Mouse (Mus musculus) limb, embryonic 14.5 days (tissue): ENCODE measurements around the gene Lekr1. TPM values are rescaled to one million over a fixed set of nuclear protein-coding genes. Genes with fewer than 3 reads are reported as not detected.

Experiments used
- ATAC-seq: fragments of 200-750 bp; cut with Nextera tagmentation; 2 replicates; pipeline ENCODE4 v1.8.0; 2017; ENCODE audit warnings: low read depth, moderate number of reproducible peaks, moderate TSS enrichment; ENCODE audit not compliant: low FRiP score
- DNase-seq: peaks from one replicate; pipeline ENCODE4 v3.0.0-alpha.2; 2015; ENCODE audit warnings: low spot score
- H3K27ac ChIP-seq: fragments of 300-500 bp; sonication (generic); replicated peaks from 2 replicates; pipeline ENCODE4 v1.5.1; 2014; ENCODE audit warnings: low read depth, mild to moderate bottlenecking, low read length, moderate library complexity, mixed read lengths
- H3K27me3 ChIP-seq: fragments of 300-500 bp; sonication (generic); 2 replicates; pipeline ENCODE4 v1.6.1; 2014; ENCODE audit warnings: low read length, mixed read lengths; ENCODE audit not compliant: control insufficient read depth, insufficient read depth
- H3K36me3 ChIP-seq: fragments of 300-500 bp; sonication (generic); 2 replicates; pipeline ENCODE4 v1.6.1; 2014; ENCODE audit warnings: mild to moderate bottlenecking, low read length, moderate library complexity, mixed read lengths; ENCODE audit not compliant: control insufficient read depth, insufficient read depth
- H3K4me1 ChIP-seq: fragments of 300-500 bp; sonication (generic); 2 replicates; pipeline ENCODE4 v1.6.1; 2014; ENCODE audit warnings: antibody characterized with exemption, low read length, mixed read lengths; ENCODE audit not compliant: control insufficient read depth, insufficient read depth
- H3K4me2 ChIP-seq: fragments of 300-500 bp; sonication (generic); replicated peaks from 2 replicates; pipeline ENCODE4 v1.6.1; 2014; ENCODE audit warnings: low read depth, mild to moderate bottlenecking, low read length, moderate library complexity; ENCODE audit not compliant: severe bottlenecking
- H3K4me3 ChIP-seq: fragments of 300-500 bp; sonication (generic); replicated peaks from 2 replicates; pipeline ENCODE4 v1.5.1; 2014; ENCODE audit warnings: low read length
- H3K9ac ChIP-seq: fragments of 300-500 bp; sonication (generic); 2 replicates; pipeline ENCODE4 v1.6.1; 2014; ENCODE audit warnings: mild to moderate bottlenecking, low read depth, low read length, moderate library complexity; ENCODE audit not compliant: severe bottlenecking
- H3K9me3 ChIP-seq: fragments of 300-500 bp; sonication (generic); 2 replicates; pipeline ENCODE4 v1.6.1; 2016; ENCODE audit warnings: low read length; ENCODE audit not compliant: control insufficient read depth
- POLR2A ChIP-seq: fragments of 200-500 bp; IDR thresholded peaks from 2 replicates; pipeline ENCODE4 v1.8.0; 2012; ENCODE audit warnings: inconsistent platforms, mild to moderate bottlenecking, moderate library complexity, borderline replicate concordance; ENCODE audit not compliant: insufficient read depth, insufficient read length; ENCODE audit errors: extremely low read depth
- WGBS: fragments of 180-500 bp; shearing (Covaris S2); extraction: QIAGEN DNeasy Blood & Tissue Kit; methylation state at CpG from one replicate; pipeline ENCODE4 v1.1.7; 2014; 5-methylcytosine and 5-hydroxymethylcytosine counted together
- polyA plus RNA-seq, 2 experiments: library from polyadenylated mRNA; depleted of rRNA in 1 of 2; stranded (reverse) in 1 of 2; unstranded in 1 of 2; fragments of >200 nt; fragmentation: Nextera tagmentation in 1 of 2; extraction: Ambion mirVana in 1 of 2; gene quantifications; 2 replicates each; pipeline versions ENCODE4 v1.2.1 to v1.2.3; 2012 to 2014

The Lekr1 gene
- polyA plus RNA-seq, 2 experiments: 5.2 to 6.9 TPM

DNA sequence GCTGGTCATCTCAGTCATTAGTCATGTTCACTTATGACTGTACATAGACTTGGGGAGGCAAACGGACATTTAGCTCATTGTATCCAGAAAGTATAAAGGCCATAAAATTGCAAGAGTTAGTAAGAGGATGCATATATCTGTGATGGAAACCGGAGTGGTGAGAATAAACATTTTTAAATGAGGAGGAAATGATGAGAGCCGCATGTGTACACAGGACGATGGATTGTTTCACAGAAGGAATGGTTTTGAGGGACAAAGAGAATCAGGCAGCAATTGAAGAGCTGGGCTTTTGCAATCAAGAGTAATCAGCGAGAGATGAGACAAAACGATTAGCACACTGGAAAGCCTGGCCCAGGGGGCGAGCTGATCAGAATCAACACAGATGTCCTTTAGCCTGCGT, 18.4 kb upstream of the Lekr1 start:
- Histone ChIP-seq H3K27ac (no peak overlapping the region), H3K4me3 (no peak overlapping the region), H3K9ac (no peak overlapping the region), H3K36me3 (no peaks in the 10 kb centered on the region), H3K4me1 (no peaks in the 10 kb centered on the region; the same call in 1 of the 2 replicates), H3K27me3 (peaks cover 5% of the 10 kb centered on the region; the same call in 1 of the 2 replicates), H3K9me3 (no peaks in the 10 kb centered on the region), H3K4me2 (no peak overlapping the region)
- no peak for ATAC-seq
- 87% methylated on average over 8 of the region's 8 CpGs for WGBS
- TF ChIP-seq POLR2A: no peak
- DNase-seq: no peak

DNA sequence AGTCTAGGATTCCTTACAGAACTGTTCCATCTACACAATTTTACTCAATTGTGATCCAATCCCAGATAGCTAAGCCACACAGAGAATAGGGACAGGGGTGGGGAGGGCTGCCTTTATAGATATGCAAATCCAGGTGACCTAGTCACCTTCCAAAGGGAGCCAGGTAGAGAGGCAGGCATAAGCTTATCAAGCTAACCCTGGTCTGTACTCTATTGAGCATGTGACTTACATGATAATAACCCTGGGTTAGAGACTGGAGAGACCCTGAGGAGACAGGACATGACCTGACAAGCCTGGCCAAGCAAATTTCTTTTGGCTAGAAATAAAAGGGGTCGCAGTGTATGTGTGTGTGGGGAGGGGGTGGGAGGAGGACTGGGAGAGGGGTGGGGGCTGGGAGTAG, 17.1 kb upstream of the Lekr1 start:
- no peaks in the 10 kb centered on the region; the same call in 1 of the 2 replicates for H3K4me1 ChIP-seq
- DNase-seq: no peak
- H3K36me3 ChIP-seq: no peaks in the 10 kb centered on the region
- peaks cover 7% of the 10 kb centered on the region; the same call in 1 of the 2 replicates for H3K27me3 ChIP-seq
- ATAC-seq: no peak
- H3K4me3 ChIP-seq: no peak overlapping the region
- 38% methylated on average over 1 of the region's 1 CpGs for WGBS
- no peak for TF ChIP-seq POLR2A
- no peaks in the 10 kb centered on the region for H3K9me3 ChIP-seq
- no peak overlapping the region for H3K9ac ChIP-seq
- H3K4me2 ChIP-seq: no peak overlapping the region
- H3K27ac ChIP-seq: no peak overlapping the region

DNA sequence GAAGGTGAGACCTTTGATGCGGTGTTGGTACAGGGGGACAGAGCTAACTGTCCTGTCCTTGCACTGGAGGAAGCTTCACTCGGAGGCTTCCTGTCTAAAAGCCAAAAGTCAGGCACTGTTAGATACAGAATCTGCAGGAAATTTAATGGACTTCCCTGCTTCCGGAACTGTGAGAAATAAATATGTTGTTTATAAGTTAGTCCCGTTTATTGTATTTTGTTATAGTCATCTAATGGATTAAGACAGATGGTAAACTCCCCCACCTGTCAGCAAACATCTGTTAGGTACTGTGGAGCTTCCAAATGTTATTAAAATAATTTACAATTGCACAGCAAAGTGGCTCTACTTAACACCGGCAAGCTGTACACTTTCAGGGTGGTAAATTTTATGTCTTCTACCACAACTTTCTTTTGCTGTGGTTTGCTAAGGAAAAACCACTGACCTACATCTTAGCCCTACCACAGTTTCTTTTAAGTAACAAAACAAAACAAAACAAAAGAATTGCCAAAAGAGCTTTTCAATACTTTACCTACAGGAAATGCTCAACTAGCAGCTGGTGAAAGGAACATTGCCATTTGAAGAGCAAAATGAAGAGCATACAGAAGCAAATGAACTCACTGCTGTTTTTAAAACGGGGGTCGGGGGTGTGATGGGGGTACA, 15.7 kb upstream of the Lekr1 start:
- Histone ChIP-seq H3K4me1 (no peaks in the 10 kb centered on the region; the same call in 1 of the 2 replicates), H3K36me3 (no peaks in the 10 kb centered on the region), H3K4me3 (no peak overlapping the region), H3K27me3 (peaks cover 9% of the 10 kb centered on the region; the same call in 1 of the 2 replicates), H3K4me2 (no peak overlapping the region), H3K27ac (no peak overlapping the region), H3K9me3 (no peaks in the 10 kb centered on the region), H3K9ac (no peak overlapping the region)
- TF ChIP-seq POLR2A: no peak
- DNase-seq (no peak), ATAC-seq (no peak)
- 25% methylated on average over 7 of the region's 7 CpGs for WGBS

GRCm38 (mm10) chr3:65654541-65655206, 11.4 kb upstream of the Lekr1 start:
- Histone ChIP-seq H3K27ac (no peak overlapping the region), H3K9me3 (no peaks in the 10 kb centered on the region), H3K27me3 (peaks cover 29% of the 10 kb centered on the region), H3K4me1 (peaks cover 6% of the 10 kb centered on the region; the same call in 1 of the 2 replicates), H3K36me3 (no peaks in the 10 kb centered on the region), H3K9ac (no peak overlapping the region), H3K4me2 (no peak overlapping the region), H3K4me3 (no peak overlapping the region)
- no peak for DNase-seq
- no peak for ATAC-seq
- TF ChIP-seq POLR2A: no peak
- 16% methylated on average over 10 of the region's 10 CpGs for WGBS

GRCm38 (mm10) chr3:65656451-65656850, 9.6 kb upstream of the Lekr1 start:
- Histone ChIP-seq H3K27me3 (peaks cover 27% of the 10 kb centered on the region), H3K4me3 (no peak overlapping the region), H3K36me3 (no peaks in the 10 kb centered on the region), H3K4me1 (peaks cover 6% of the 10 kb centered on the region; the same call in 1 of the 2 replicates), H3K9ac (no peak overlapping the region), H3K27ac (no peak overlapping the region), H3K4me2 (no peak overlapping the region), H3K9me3 (no peaks in the 10 kb centered on the region)
- ATAC-seq (no peak), DNase-seq (no peak)
- TF ChIP-seq POLR2A: no peak
- WGBS: 70% methylated on average over 7 of the region's 7 CpGs
